Mouse (Mus musculus) heart, embryonic 16.5 days (tissue): ENCODE data around the gene Eef1akmt4. TPM values are rescaled to one million over a fixed set of nuclear protein-coding genes. Genes with fewer than 3 reads are reported as not detected.
"Not testable (repeated sequence)": the region's sequence is repeated elsewhere in the genome, so short reads cannot be mapped to it uniquely, and the experiment has no call there.

Source experiments
- ATAC-seq: fragments of 200-750 bp; cut with Nextera tagmentation; replicated peaks from 2 replicates; pipeline ENCODE4 v1.8.0; 2017; ENCODE audit warnings: moderate number of reproducible peaks; ENCODE audit not compliant: insufficient read depth, low FRiP score; ENCODE audit errors: extremely low read depth
- H3K27ac ChIP-seq: fragments of 300-500 bp; sonication (generic); 2 replicates; pipeline ENCODE4 v1.5.1; 2014; ENCODE audit warnings: mild to moderate bottlenecking, low read length, control low read depth, moderate library complexity
- H3K27me3 ChIP-seq: fragments of 300-500 bp; sonication (generic); 2 replicates; pipeline ENCODE4 v1.6.1; 2014; ENCODE audit warnings: low read length, mixed read lengths; ENCODE audit not compliant: control insufficient read depth, insufficient read depth
- H3K36me3 ChIP-seq: fragments of 300-500 bp; sonication (generic); 2 replicates; pipeline ENCODE4 v1.6.1; 2014; ENCODE audit not compliant: control insufficient read depth, insufficient read depth
- H3K4me1 ChIP-seq: fragments of 300-500 bp; sonication (generic); 2 replicates; pipeline ENCODE4 v1.6.1; 2014; ENCODE audit warnings: low read length, mixed read lengths; ENCODE audit not compliant: control insufficient read depth, insufficient read depth
- H3K4me2 ChIP-seq: fragments of 300-500 bp; sonication (generic); 2 replicates; pipeline ENCODE4 v1.6.1; 2014; ENCODE audit warnings: low read depth, mild to moderate bottlenecking, control low read depth, low read length
- H3K4me3 ChIP-seq: fragments of 300-500 bp; sonication (generic); 2 replicates; pipeline ENCODE4 v1.5.1; 2014; ENCODE audit warnings: mild to moderate bottlenecking, control low read depth, low read length
- H3K9ac ChIP-seq: fragments of 300-500 bp; sonication (generic); 2 replicates; pipeline ENCODE4 v1.6.1; 2014; ENCODE audit warnings: low read length, control low read depth
- H3K9me3 ChIP-seq: fragments of 300-500 bp; sonication (generic); replicated peaks from 2 replicates; pipeline ENCODE4 v1.6.1; 2016; ENCODE audit warnings: low read length; ENCODE audit not compliant: control insufficient read depth
- WGBS: fragments of 180-500 bp; shearing (Covaris S2); extraction: QIAGEN DNeasy Blood & Tissue Kit; methylation state at CpG from one replicate; pipeline ENCODE4 v1.1.7; 2014; 5-methylcytosine and 5-hydroxymethylcytosine counted together
- microRNA counts: library from miRNA; unstranded; fragments of <30 nt; microRNA quantifications from one replicate; lab custom pipeline; 2016
- microRNA-seq: library from miRNA; unstranded; fragments of <30 nt; microRNA quantifications from one replicate; pipeline ENCODE4, GENCODE M21; 2017
- polyA plus RNA-seq: library from polyadenylated mRNA; unstranded; fragments of >200 nt; fragmentation: Nextera tagmentation; extraction: Ambion mirVana; gene quantifications from 2 replicates; pipeline ENCODE4 v1.2.1, GENCODE M21; 2015

The Eef1akmt4 gene
- polyA plus RNA-seq, 1 experiment from 2014 or later, result 19.9 TPM

GRCm38 (mm10) chr16:20651076-20651946, 39.9 kb downstream of the Eef1akmt4 start, which contains the start of gene Psmd2:
Gene Psmd2, plus strand, starts transcription at chr16:20651652.
- Histone ChIP-seq H3K27me3 (no peaks in the 10 kb centered on the region), H3K9me3 (no peaks in the 10 kb centered on the region), H3K9ac (peak within 1 kb of the TSS; percentile 87), H3K4me1 (peaks cover 10% of the 10 kb centered on the region), H3K4me3 (peak within 1 kb of the TSS; percentile 85), H3K36me3 (peaks cover 21% of the 10 kb centered on the region), H3K4me2 (peak within 1 kb of the TSS; percentile 91), H3K27ac (peak within 1 kb of the TSS; percentile 84)
- 2% methylated on average over 46 of the region's 46 CpGs for WGBS
- ATAC-seq, result peak; percentile 96

GRCm38 (mm10) chr16:20651947-20652310, 40.5 kb downstream of the Eef1akmt4 start:
- peak overlapping the region; percentile 91 for H3K4me2 ChIP-seq
- 3% methylated on average over 12 of the region's 12 CpGs for WGBS
- H3K9me3 ChIP-seq, result no peaks in the 10 kb centered on the region
- H3K9ac ChIP-seq, result peak overlapping the region; percentile 87
- H3K27me3 ChIP-seq, result no peaks in the 10 kb centered on the region
- no peak; the same call in 1 of the 2 replicates for ATAC-seq
- 0 out of 2 replicates have a peak overlapping the region, but pooled peaks have one; percentile 11 for H3K27ac ChIP-seq
- H3K4me3 ChIP-seq, result peak overlapping the region; percentile 85
- peaks cover 27% of the 10 kb centered on the region for H3K36me3 ChIP-seq
- H3K4me1 ChIP-seq, result peaks cover 10% of the 10 kb centered on the region

DNA sequence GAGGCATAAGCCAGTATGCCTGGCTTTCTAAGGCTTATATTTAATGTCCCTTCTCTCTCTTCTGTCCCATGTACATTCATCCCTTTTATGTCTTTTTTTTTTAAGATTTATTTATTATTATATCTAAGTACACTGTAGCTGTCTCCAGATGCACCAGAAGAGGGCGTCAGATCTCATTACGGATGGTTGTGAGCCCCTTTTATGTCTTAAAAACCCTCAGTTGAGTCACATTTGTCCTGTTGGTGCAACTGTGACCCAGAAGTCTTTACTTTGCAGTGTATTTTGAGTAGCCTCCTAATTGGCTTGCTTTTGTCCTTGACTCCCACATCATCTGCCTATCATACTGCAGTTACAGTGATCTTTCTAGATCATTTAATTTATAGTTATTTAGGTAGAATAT, 41.9 kb downstream of the Eef1akmt4 start:
- WGBS, result 59% methylated on average over 2 of the region's 2 CpGs
- Histone ChIP-seq H3K4me1 (peaks cover 10% of the 10 kb centered on the region), H3K9me3 (no peaks in the 10 kb centered on the region), H3K36me3 (peaks cover 41% of the 10 kb centered on the region), H3K27ac (no peak overlapping the region), H3K9ac (no peak overlapping the region), H3K4me3 (no peak overlapping the region), H3K27me3 (no peaks in the 10 kb centered on the region), H3K4me2 (no peak overlapping the region)
- no peak for ATAC-seq

GRCm38 (mm10) chr16:20657661-20658060, 46.3 kb downstream of the Eef1akmt4 start:
- Histone ChIP-seq H3K4me1 (peaks cover 3% of the 10 kb centered on the region), H3K4me2 (no peak overlapping the region), H3K9ac (no peak overlapping the region), H3K27me3 (no peaks in the 10 kb centered on the region), H3K4me3 (no peak overlapping the region), H3K9me3 (no peaks in the 10 kb centered on the region), H3K36me3 (peaks cover 78% of the 10 kb centered on the region), H3K27ac (no peak overlapping the region)
- ATAC-seq, result no peak
- 88% methylated on average over 4 of the region's 4 CpGs for WGBS

DNA sequence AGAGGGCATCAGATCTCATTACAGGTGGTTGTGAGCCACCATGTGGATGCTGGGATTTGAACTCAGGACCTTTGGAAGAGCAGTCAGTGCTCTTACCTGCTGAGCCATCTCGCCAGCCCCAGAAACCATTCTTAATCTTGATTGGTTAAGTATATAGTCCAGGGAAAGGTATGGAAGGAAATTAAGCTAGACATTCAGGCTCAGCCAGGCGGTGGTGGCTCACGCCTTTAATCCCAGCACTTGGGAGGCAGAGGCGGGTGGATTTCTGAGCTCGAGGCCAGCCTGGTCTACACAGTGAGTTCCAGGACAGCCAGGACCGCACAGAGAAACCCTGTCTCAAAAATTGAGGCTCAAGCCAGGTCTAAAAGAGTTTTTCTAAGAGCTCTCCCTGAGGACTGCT, 56.6 kb downstream of the Eef1akmt4 start, which contains the start of gene Eif4g1:
Gene Eif4g1 (plus strand): TSS at position 301 of the 400 bp plus-strand sequence.
- 84% methylated on average over 5 of the region's 6 CpGs for WGBS
- H3K27ac ChIP-seq, H3K4me1 ChIP-seq, H3K4me3 ChIP-seq, H3K9ac ChIP-seq, H3K9me3 ChIP-seq, H3K36me3 ChIP-seq, ATAC-seq, H3K27me3 ChIP-seq, H3K4me2 ChIP-seq: not testable (repeated sequence)

MicroRNAs within 50 kb of the gene (microRNA counts, 519-probe panel; counts per million panel counts)
- 2,413 counts per million, percentile 54 among the panel's probes with 10 or more counts for microRNA mmu-miR-1224 (lab: Ali Mortazavi, UCI)

Small RNA genes within 50 kb of the gene (microRNA-seq; reads per million reads assigned to microRNA genes)
- gene Mir1224, result 0.79 reads per million

Other genes starting within 250 kb of the Eef1akmt4 start
- 54.0 and 64.1 TPM in 2 replicates for gene Abcc5, start 185.2 kb upstream of the Eef1akmt4 start, polyA plus RNA-seq
- 80.6 and 80.9 TPM in 2 replicates for gene Eif2b5, start 112.8 kb upstream of the Eef1akmt4 start, polyA plus RNA-seq
- gene Dvl3, start 94.6 kb upstream of the Eef1akmt4 start, polyA plus RNA-seq, result 18.3 and 18.9 TPM in 2 replicates
- gene Ap2m1, start 76.1 kb upstream of the Eef1akmt4 start, polyA plus RNA-seq, result 444 and 463 TPM in 2 replicates
- gene Abcf3, start 63.0 kb upstream of the Eef1akmt4 start, polyA plus RNA-seq, result 49.4 and 54.0 TPM in 2 replicates
- gene Vwa5b2, start 22.1 kb upstream of the Eef1akmt4 start, polyA plus RNA-seq, result 0.28 and 0.29 TPM in 2 replicates
- not detected in 2 replicates for gene Gm49333, start within 50 bp of the Eef1akmt4 start, polyA plus RNA-seq
- gene Alg3, start 142 bp downstream of the Eef1akmt4 start, polyA plus RNA-seq, result 28.4 and 28.6 TPM in 2 replicates
- 0.35 and 0.37 TPM in 2 replicates for gene Camk2n2, start 9.7 kb downstream of the Eef1akmt4 start, polyA plus RNA-seq
- 0.87 and 1.2 TPM in 2 replicates for gene Ece2, start 18.2 kb downstream of the Eef1akmt4 start, polyA plus RNA-seq
- gene Psmd2, start 40.1 kb downstream of the Eef1akmt4 start, polyA plus RNA-seq, result 245 and 248 TPM in 2 replicates
- 113 and 120 TPM in 2 replicates for gene Eif4g1, start 56.7 kb downstream of the Eef1akmt4 start, polyA plus RNA-seq
- gene Fam131a, start 81.6 kb downstream of the Eef1akmt4 start, polyA plus RNA-seq, result 7.5 and 9.2 TPM in 2 replicates
- gene Polr2h, start 106.1 kb downstream of the Eef1akmt4 start, polyA plus RNA-seq, result 49.0 and 51.8 TPM in 2 replicates
- 3.8 TPM in 2 replicates for gene Clcn2, start 106.2 kb downstream of the Eef1akmt4 start, polyA plus RNA-seq
- gene Chrd, start 121.5 kb downstream of the Eef1akmt4 start, polyA plus RNA-seq, result 1.6 and 1.9 TPM in 2 replicates
- 0.25 and 0.34 TPM in 2 replicates for gene Thpo, start 122.9 kb downstream of the Eef1akmt4 start, polyA plus RNA-seq